Mouse (Mus musculus) forebrain, embryonic 11.5 days (tissue): ENCODE measurements at regions not wholly inside any gene's neighbourhood (a gene's known extent, or its start where the extent isn't known, plus 50 kb on each side); places are given as distances from the start of the nearest gene placed in this dataset.

ENCODE experiments used
- ATAC-seq: fragments of 200-750 bp; cut with Nextera tagmentation; replicated peaks from 2 replicates; pipeline ENCODE4 v1.8.0; 2017; ENCODE audit warnings: moderate TSS enrichment; ENCODE audit not compliant: low FRiP score
- DNase-seq: peaks from one replicate; pipeline ENCODE4 v3.0.0-alpha.2; 2017; ENCODE audit warnings: low spot score
- H3K27ac ChIP-seq: fragments of 300-500 bp; sonication (generic); 2 replicates; pipeline ENCODE4 v1.5.1; 2014; ENCODE audit warnings: low read depth, low read length
- H3K27me3 ChIP-seq: fragments of 300-500 bp; sonication (generic); 2 replicates; pipeline ENCODE4 v1.6.1; 2014; ENCODE audit warnings: mild to moderate bottlenecking, low read length, mixed read lengths; ENCODE audit not compliant: control insufficient read depth, insufficient read depth
- H3K36me3 ChIP-seq: fragments of 300-500 bp; sonication (generic); 2 replicates; pipeline ENCODE4 v1.6.1; 2014; ENCODE audit warnings: mild to moderate bottlenecking, low read length, moderate library complexity, mixed read lengths; ENCODE audit not compliant: control insufficient read depth, insufficient read depth
- H3K4me1 ChIP-seq: fragments of 300-500 bp; sonication (generic); replicated peaks from 2 replicates; pipeline ENCODE4 v1.6.1; 2014; ENCODE audit warnings: low read length, mixed read lengths; ENCODE audit not compliant: control insufficient read depth, insufficient read depth
- H3K4me2 ChIP-seq: fragments of 300-500 bp; sonication (generic); 2 replicates; pipeline ENCODE4 v1.6.1; 2014; ENCODE audit warnings: low read depth, mild to moderate bottlenecking, low read length, moderate library complexity, mixed read lengths; ENCODE audit not compliant: severe bottlenecking
- H3K4me3 ChIP-seq: fragments of 300-500 bp; sonication (generic); 2 replicates; pipeline ENCODE4 v1.5.1; 2014; ENCODE audit warnings: low read depth, low read length
- H3K9ac ChIP-seq: fragments of 300-500 bp; sonication (generic); 2 replicates; pipeline ENCODE4 v1.6.1; 2014; ENCODE audit warnings: low read length
- H3K9me3 ChIP-seq: fragments of 300-500 bp; sonication (generic); 2 replicates; pipeline ENCODE4 v1.6.1; 2016; ENCODE audit warnings: low read length, mixed read lengths; ENCODE audit not compliant: control insufficient read depth
- WGBS: fragments of 180-500 bp; shearing (Covaris S2); extraction: QIAGEN DNeasy Blood & Tissue Kit; methylation state at CpG from one replicate; pipeline ENCODE4 v1.1.7; 2014; 5-methylcytosine and 5-hydroxymethylcytosine counted together

- no peaks in the 10 kb centered on the region for H3K36me3 ChIP-seq
- no peak overlapping the region for H3K4me3 ChIP-seq
- peak overlapping the region; percentile 39; the same call in 1 of the 2 replicates for H3K9ac ChIP-seq
- peak overlapping the region; percentile 40 for H3K4me2 ChIP-seq
- WGBS, result 3% methylated on average over 15 of the region's 15 CpGs
- H3K4me1 ChIP-seq, result peaks cover 10% of the 10 kb centered on the region; the same call in 1 of the 2 replicates
- ATAC-seq (peak; percentile 84), DNase-seq (peak; percentile 92)
- H3K27ac ChIP-seq, result peak overlapping the region; percentile 48
- peaks cover 4% of the 10 kb centered on the region; the same call in 1 of the 2 replicates for H3K27me3 ChIP-seq
- H3K9me3 ChIP-seq, result no peaks in the 10 kb centered on the region
Measured at GRCm38 (mm10) chr12:109393795-109394194, 58.8 kb upstream of the Dlk1 start.

GRCm38 (mm10) chr12:109394396-109394795, 58.2 kb upstream of the Dlk1 start:
- peaks cover 4% of the 10 kb centered on the region; the same call in 1 of the 2 replicates for H3K27me3 ChIP-seq
- ATAC-seq (peak; percentile 47), DNase-seq (peak; percentile 76)
- peaks cover 12% of the 10 kb centered on the region for H3K4me1 ChIP-seq
- H3K4me3 ChIP-seq, result no peak overlapping the region
- H3K27ac ChIP-seq, result peak overlapping the region; percentile 48
- no peaks in the 10 kb centered on the region for H3K36me3 ChIP-seq
- H3K4me2 ChIP-seq, result no peak overlapping the region
- 40% methylated on average over 11 of the region's 11 CpGs for WGBS
- no peaks in the 10 kb centered on the region for H3K9me3 ChIP-seq
- H3K9ac ChIP-seq, result peak overlapping the region; percentile 39; the same call in 1 of the 2 replicates

GRCm38 (mm10) chr12:109396614-109397013, 56.0 kb upstream of the Dlk1 start:
- DNase-seq (no peak), ATAC-seq (no peak)
- H3K9me3 ChIP-seq, result no peaks in the 10 kb centered on the region
- H3K4me1 ChIP-seq, result peaks cover 14% of the 10 kb centered on the region
- no peak overlapping the region for H3K9ac ChIP-seq
- peaks cover 4% of the 10 kb centered on the region; the same call in 1 of the 2 replicates for H3K27me3 ChIP-seq
- H3K4me3 ChIP-seq, result no peak overlapping the region
- no peak overlapping the region for H3K27ac ChIP-seq
- 84% methylated on average over 6 of the region's 6 CpGs for WGBS
- H3K4me2 ChIP-seq, result no peak overlapping the region
- H3K36me3 ChIP-seq, result no peaks in the 10 kb centered on the region

- Histone ChIP-seq H3K4me1 (peaks cover 14% of the 10 kb centered on the region), H3K4me3 (no peak overlapping the region), H3K36me3 (no peaks in the 10 kb centered on the region), H3K9ac (no peak overlapping the region), H3K27me3 (peaks cover 4% of the 10 kb centered on the region; the same call in 1 of the 2 replicates), H3K27ac (no peak overlapping the region), H3K9me3 (no peaks in the 10 kb centered on the region), H3K4me2 (no peak overlapping the region)
- DNase-seq (peak; percentile 52), ATAC-seq (no peak)
- WGBS, result 65% methylated on average over 12 of the region's 12 CpGs
Measured at GRCm38 (mm10) chr12:109397175-109398058, 55.2 kb upstream of the Dlk1 start.

- ATAC-seq, result no peak
- no peak overlapping the region for H3K4me2 ChIP-seq
- no peaks in the 10 kb centered on the region for H3K9me3 ChIP-seq
- no peak overlapping the region for H3K27ac ChIP-seq
- H3K27me3 ChIP-seq, result no peaks in the 10 kb centered on the region
- no peak for DNase-seq
- no peak overlapping the region for H3K9ac ChIP-seq
- no peaks in the 10 kb centered on the region for H3K36me3 ChIP-seq
- peaks cover 10% of the 10 kb centered on the region for H3K4me1 ChIP-seq
- 87% methylated on average over 7 of the region's 7 CpGs for WGBS
- H3K4me3 ChIP-seq, result no peak overlapping the region
Measured at GRCm38 (mm10) chr12:109398473-109398872, 54.1 kb upstream of the Dlk1 start.

GRCm38 (mm10) chr12:109398951-109399350, 53.7 kb upstream of the Dlk1 start:
- Histone ChIP-seq H3K4me3 (no peak overlapping the region), H3K4me1 (peaks cover 6% of the 10 kb centered on the region), H3K9me3 (no peaks in the 10 kb centered on the region), H3K9ac (no peak overlapping the region), H3K4me2 (no peak overlapping the region), H3K27me3 (no peaks in the 10 kb centered on the region), H3K36me3 (no peaks in the 10 kb centered on the region), H3K27ac (no peak overlapping the region)
- DNase-seq (no peak), ATAC-seq (no peak)
- WGBS, result 33% methylated on average over 6 of the region's 6 CpGs

- 44% methylated on average over 22 of the region's 22 CpGs for WGBS
- H3K4me1 ChIP-seq, result peaks cover 4% of the 10 kb centered on the region
- H3K9me3 ChIP-seq, result no peaks in the 10 kb centered on the region
- H3K36me3 ChIP-seq, result no peaks in the 10 kb centered on the region
- DNase-seq (no peak), ATAC-seq (no peak)
- no peak overlapping the region for H3K4me3 ChIP-seq
- no peak overlapping the region for H3K27ac ChIP-seq
- 0 out of 2 replicates have a peak overlapping the region, but pooled peaks have one; percentile 18 for H3K4me2 ChIP-seq
- 0 out of 2 replicates have a peak overlapping the region, but pooled peaks have one; percentile 8 for H3K9ac ChIP-seq
- no peaks in the 10 kb centered on the region for H3K27me3 ChIP-seq
Measured at GRCm38 (mm10) chr12:109399591-109399990, 53.0 kb upstream of the Dlk1 start.

- no peak for ATAC-seq
- Histone ChIP-seq H3K9me3 (no peaks in the 10 kb centered on the region), H3K27me3 (no peaks in the 10 kb centered on the region), H3K9ac (no peak overlapping the region), H3K27ac (no peak overlapping the region), H3K4me1 (peaks cover 4% of the 10 kb centered on the region), H3K36me3 (no peaks in the 10 kb centered on the region), H3K4me2 (no peak overlapping the region), H3K4me3 (no peak overlapping the region)
- DNase-seq, result no peak
- WGBS, result 90% methylated on average over 7 of the region's 7 CpGs
Measured at GRCm38 (mm10) chr12:109400041-109400440, 52.6 kb upstream of the Dlk1 start.
